Mouse (Mus musculus): Measurements from ENCODE around the gene Pip5kl1. TPM values are rescaled to one million over a fixed set of nuclear protein-coding genes. Genes with fewer than 3 reads are reported as not detected.

Gene Pip5kl1
- total and polyA plus RNA-seq, 3 experiments: 0.25 TPM; not detected in 2

GRCm38 (mm10) chr2:32599409-32599808, 24.8 kb downstream of the Pip5kl1 start, which contains the start of gene St6galnac6:
Gene St6galnac6, plus strand, starts transcription at chr2:32599709.
- H3K9ac ChIP-seq (ENCODE audit: low read depth, low read length): no peak within 1 kb of the TSS

GRCm38 (mm10) chr2:32601417-32602065, 26.9 kb downstream of the Pip5kl1 start:
- 46% methylated on average over 8 of the region's 8 CpGs for WGBS
- Histone ChIP-seq H3K79me2 (replicated peaks; ENCODE audit: control insufficient read depth, insufficient read depth, low read length) (no peaks in the 10 kb centered on the region), H3K27ac (peak overlapping the region; percentile 47), H3K9ac (ENCODE audit: low read depth, low read length) (no peak overlapping the region), H3K4me3 (no peak overlapping the region), H3K27me3 (ENCODE audit: control insufficient read depth, insufficient read depth, low read length) (no peaks in the 10 kb centered on the region), H3K4me1 (ENCODE audit: control insufficient read depth, insufficient read depth, low read length) (peaks cover 9% of the 10 kb centered on the region), H3K36me3 (ENCODE audit: control insufficient read depth, insufficient read depth, low read length) (no peaks in the 10 kb centered on the region)
- intact Hi-C loops (cut with DNase I): loop anchor here (1.0 kb wide), 2 partner anchors 14 to 18 kb away; partner anchors contain the start of gene St6galnac4
- DNase-seq: peak; percentile 53 to 59
- TF ChIP-seq EP300 (IDR thresholded peaks at IDR 0.05; ENCODE audit: insufficient read depth, low read depth, low read length): no peak
- TF ChIP-seq POLR2A (IDR thresholded peaks at IDR 0.05; ENCODE audit: insufficient read depth, low read depth, low read length): no peak
- TF ChIP-seq CTCF (IDR thresholded peaks at IDR 0.05): peak; percentile 66

More at GRCm38 (mm10) chr2:32599409-32599808, 24.8 kb downstream of the Pip5kl1 start, which contains the start of gene St6galnac6:
- peaks cover 9% of the 10 kb centered on the region for H3K4me1 ChIP-seq (ENCODE audit: control insufficient read depth, insufficient read depth, low read length)
- no peak within 1 kb of the TSS for H3K4me3 ChIP-seq
- 89% methylated on average over 3 of the region's 3 CpGs for WGBS
- no peaks in the 10 kb centered on the region for H3K27me3 ChIP-seq (ENCODE audit: control insufficient read depth, insufficient read depth, low read length)
- DNase-seq: no peak
- H3K79me2 ChIP-seq (replicated peaks; ENCODE audit: control insufficient read depth, insufficient read depth, low read length): no peaks in the 10 kb centered on the region
- intact Hi-C loops (cut with DNase I): no loop called here
- no peak for TF ChIP-seq EP300 (IDR thresholded peaks at IDR 0.05; ENCODE audit: insufficient read depth, low read depth, low read length)
- no peak for TF ChIP-seq POLR2A (IDR thresholded peaks at IDR 0.05; ENCODE audit: insufficient read depth, low read depth, low read length)
- TF ChIP-seq CTCF (IDR thresholded peaks at IDR 0.05): no peak
- no peaks in the 10 kb centered on the region for H3K36me3 ChIP-seq (ENCODE audit: control insufficient read depth, insufficient read depth, low read length)
- no peak within 1 kb of the TSS; the same call in 1 of the 2 replicates for H3K27ac ChIP-seq

- WGBS: under 1% methylated on average over 11 of the region's 11 CpGs
- H3K4me3 ChIP-seq: peak overlapping the region; percentile 35
- peaks cover 9% of the 10 kb centered on the region for H3K4me1 ChIP-seq (ENCODE audit: control insufficient read depth, insufficient read depth, low read length)
- H3K36me3 ChIP-seq (ENCODE audit: control insufficient read depth, insufficient read depth, low read length): no peaks in the 10 kb centered on the region
- intact Hi-C loops (cut with DNase I): loop anchor here (1.0 kb wide), 2 partner anchors 15 to 19 kb away; partner anchors contain the start of gene St6galnac4
- H3K27me3 ChIP-seq (ENCODE audit: control insufficient read depth, insufficient read depth, low read length): no peaks in the 10 kb centered on the region
- H3K27ac ChIP-seq: peak overlapping the region; percentile 47
- TF ChIP-seq CTCF (IDR thresholded peaks at IDR 0.05): peak; percentile 98
- TF ChIP-seq EP300 (IDR thresholded peaks at IDR 0.05; ENCODE audit: insufficient read depth, low read depth, low read length): peak; percentile 57; the same call in 1 of the 2 replicates
- peak; percentile 75 for TF ChIP-seq POLR2A (IDR thresholded peaks at IDR 0.05; ENCODE audit: insufficient read depth, low read depth, low read length)
- DNase-seq: peak; percentile 89 to 93
- H3K9ac ChIP-seq (ENCODE audit: low read depth, low read length): no peak overlapping the region
- no peaks in the 10 kb centered on the region for H3K79me2 ChIP-seq (replicated peaks; ENCODE audit: control insufficient read depth, insufficient read depth, low read length)
Measured at GRCm38 (mm10) chr2:32602600-32603054, 28.0 kb downstream of the Pip5kl1 start.

- DNase-seq: no peak
- Histone ChIP-seq H3K79me2 (replicated peaks; ENCODE audit: control insufficient read depth, insufficient read depth, low read length) (no peaks in the 10 kb centered on the region), H3K4me3 (no peak overlapping the region), H3K4me1 (ENCODE audit: control insufficient read depth, insufficient read depth, low read length) (peaks cover 5% of the 10 kb centered on the region), H3K27ac (no peak overlapping the region), H3K36me3 (ENCODE audit: control insufficient read depth, insufficient read depth, low read length) (no peaks in the 10 kb centered on the region), H3K27me3 (ENCODE audit: control insufficient read depth, insufficient read depth, low read length) (no peaks in the 10 kb centered on the region), H3K9ac (ENCODE audit: low read depth, low read length) (no peak overlapping the region)
- 37% methylated on average over 10 of the region's 10 CpGs for WGBS
- intact Hi-C loops (cut with DNase I): no loop called here
- TF ChIP-seq EP300 (IDR thresholded peaks at IDR 0.05; ENCODE audit: insufficient read depth, low read depth, low read length) (no peak), POLR2A (IDR thresholded peaks at IDR 0.05; ENCODE audit: insufficient read depth, low read depth, low read length) (no peak), CTCF (IDR thresholded peaks at IDR 0.05) (no peak)
Measured at GRCm38 (mm10) chr2:32604631-32605030, 30.0 kb downstream of the Pip5kl1 start.

- intact Hi-C loops (cut with DNase I): no loop called here
- Histone ChIP-seq H3K4me3 (peak overlapping the region; percentile 72), H3K79me2 (replicated peaks; ENCODE audit: control insufficient read depth, insufficient read depth, low read length) (no peaks in the 10 kb centered on the region), H3K36me3 (ENCODE audit: control insufficient read depth, insufficient read depth, low read length) (no peaks in the 10 kb centered on the region), H3K9ac (ENCODE audit: low read depth, low read length) (peak overlapping the region; percentile 74), H3K4me1 (ENCODE audit: control insufficient read depth, insufficient read depth, low read length) (peaks cover 8% of the 10 kb centered on the region), H3K27me3 (ENCODE audit: control insufficient read depth, insufficient read depth, low read length) (no peaks in the 10 kb centered on the region), H3K27ac (peak overlapping the region; percentile 93)
- DNase-seq: peak; percentile 92 to 94
- no peak for TF ChIP-seq EP300 (IDR thresholded peaks at IDR 0.05; ENCODE audit: insufficient read depth, low read depth, low read length)
- TF ChIP-seq POLR2A (IDR thresholded peaks at IDR 0.05; ENCODE audit: insufficient read depth, low read depth, low read length): no peak
- TF ChIP-seq CTCF (IDR thresholded peaks at IDR 0.05): peak; percentile 77
- 15% methylated on average over 52 of the region's 55 CpGs for WGBS
Measured at GRCm38 (mm10) chr2:32606161-32607142, 31.9 kb downstream of the Pip5kl1 start.

All from heart, adult 2 months (tissue).